Mouse (Mus musculus): Measurements from ENCODE around the gene Stxbp2.

The Stxbp2 gene

GRCm38 (mm10) chr8:3683408-3684176 is 52.8 kb downstream of the Stxbp2 start:
- DNase-seq: no peak

GRCm38 (mm10) chr8:3684530-3684929 is 53.8 kb downstream of the Stxbp2 start:
- DNase-seq: no peak

GRCm38 (mm10) chr8:3685422-3685821 is 54.7 kb downstream of the Stxbp2 start:
- no peak for DNase-seq

GRCm38 (mm10) chr8:3687537-3687936 is 56.8 kb downstream of the Stxbp2 start:
- no peak for DNase-seq

GRCm38 (mm10) chr8:3690774-3691173 is 60.0 kb downstream of the Stxbp2 start:
- DNase-seq: peak in 1 of 2 experiments; percentile 21

Measured in lung, postnatal 4 days (tissue).